Mouse (Mus musculus) embryo, embryonic 11.5 days (tissue): ENCODE measurements around the gene BC107364.
"Not testable (repeated sequence)": the region's sequence is repeated elsewhere in the genome, so short reads cannot be mapped to it uniquely, and the experiment has no call there.

Experiments used
- DNase-seq: peaks from one replicate; pipeline ENCODE4 v3.0.0-alpha.2; 2012; ENCODE audit warnings: low read depth, low spot score

The BC107364 gene

DNA sequence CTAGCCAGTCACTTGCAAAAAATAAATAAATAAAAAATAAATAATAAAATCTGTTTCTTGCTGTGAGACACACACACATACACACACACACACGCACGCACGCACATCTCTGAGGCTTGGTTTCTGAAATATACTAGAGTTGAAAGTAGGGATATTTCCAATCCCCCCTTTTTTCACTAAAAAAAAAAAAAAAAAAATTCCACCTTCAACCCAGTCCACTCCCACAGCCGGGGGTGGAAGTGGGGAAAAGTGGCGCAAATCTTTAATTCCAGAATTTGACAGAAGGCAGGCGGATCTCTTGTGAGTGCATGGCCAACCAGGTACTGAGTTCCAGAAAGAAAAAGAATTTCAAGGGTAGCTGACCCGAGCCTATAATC is 37.2 kb downstream of the BC107364 start:
- no peak for DNase-seq

DNA sequence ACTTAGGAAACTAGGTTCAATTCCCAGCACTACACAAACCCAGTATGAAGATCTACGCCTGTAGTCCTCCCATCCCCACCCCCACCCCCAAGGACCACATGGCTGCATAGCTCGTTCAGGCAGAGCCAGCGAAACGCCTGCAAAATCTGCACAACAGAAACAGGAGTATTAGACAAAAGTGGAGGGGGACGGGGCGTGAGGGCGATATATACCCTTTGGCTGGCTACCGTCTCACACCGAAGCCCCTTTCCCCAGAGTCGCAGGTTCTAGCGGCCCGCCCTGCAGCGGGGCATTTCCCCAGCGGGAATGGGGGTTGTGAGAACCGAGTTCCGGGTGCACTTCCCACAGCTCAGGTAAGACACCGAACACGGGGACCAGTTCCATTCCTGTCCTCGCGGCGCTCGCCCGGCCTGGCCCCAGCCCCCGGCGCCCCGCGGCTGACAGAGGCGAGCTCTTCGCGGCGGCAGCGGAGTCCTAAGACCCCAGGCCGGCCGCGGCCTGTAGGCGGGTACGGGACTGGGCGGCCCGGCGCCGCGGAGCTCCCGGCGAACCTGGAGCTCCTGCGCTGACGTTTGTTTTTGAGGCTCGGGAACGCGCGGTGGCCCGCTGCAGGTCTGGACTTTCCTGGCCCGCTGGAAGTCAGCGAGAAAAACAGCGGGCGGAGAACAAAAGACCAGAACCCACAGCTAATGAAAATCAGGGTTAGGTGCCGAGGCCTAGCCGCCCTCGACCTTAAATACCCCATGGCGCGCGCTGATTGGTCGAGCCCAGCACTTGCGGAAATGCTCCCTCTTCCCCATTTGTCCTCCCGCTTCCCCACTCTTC is 37.8 kb downstream of the BC107364 start:
- DNase-seq = peak; percentile 87

- DNase-seq = no peak
These were observed 38.5 kb downstream of the BC107364 start for GRCm38 (mm10) chr3:96413581-96414125.

DNA sequence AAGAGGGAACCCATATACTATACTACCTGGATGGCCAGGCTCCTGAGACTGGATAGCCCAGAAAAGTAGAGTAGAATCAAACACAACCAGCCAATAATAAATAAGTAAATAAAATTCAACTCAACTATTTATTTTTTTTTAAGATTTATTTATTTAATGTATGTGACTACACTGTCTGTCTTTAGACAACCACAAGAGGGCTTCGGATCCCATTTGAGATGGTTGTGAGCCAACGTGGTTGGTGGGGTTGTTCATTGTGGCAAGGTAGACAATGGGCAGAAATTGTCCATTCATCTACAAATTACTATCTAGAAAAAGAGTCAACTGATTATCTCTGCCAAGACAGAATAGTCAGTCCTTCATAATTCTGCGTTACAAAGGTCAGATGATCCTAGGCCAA is 40.3 kb downstream of the BC107364 start:
- no peak for DNase-seq

DNA sequence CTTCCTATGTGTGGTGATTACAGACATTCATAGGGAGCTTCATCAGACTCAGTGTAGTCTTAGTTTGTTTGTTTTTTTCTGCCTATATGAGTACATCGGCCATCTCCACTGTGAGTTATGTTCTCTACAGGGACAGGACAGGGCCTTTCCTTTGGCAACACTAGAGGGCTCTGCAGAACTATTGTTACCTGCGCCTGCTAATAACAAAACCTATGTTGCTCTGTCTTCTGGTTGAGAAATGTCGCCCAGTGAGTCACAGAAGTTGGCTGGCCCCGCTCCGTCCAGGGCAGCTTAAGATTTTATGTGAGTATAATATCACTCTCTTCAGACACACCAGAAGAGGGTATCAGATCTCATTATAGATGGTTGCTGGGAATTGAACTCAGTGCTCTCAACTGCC is 41.1 kb downstream of the BC107364 start:
- no peak for DNase-seq

DNA sequence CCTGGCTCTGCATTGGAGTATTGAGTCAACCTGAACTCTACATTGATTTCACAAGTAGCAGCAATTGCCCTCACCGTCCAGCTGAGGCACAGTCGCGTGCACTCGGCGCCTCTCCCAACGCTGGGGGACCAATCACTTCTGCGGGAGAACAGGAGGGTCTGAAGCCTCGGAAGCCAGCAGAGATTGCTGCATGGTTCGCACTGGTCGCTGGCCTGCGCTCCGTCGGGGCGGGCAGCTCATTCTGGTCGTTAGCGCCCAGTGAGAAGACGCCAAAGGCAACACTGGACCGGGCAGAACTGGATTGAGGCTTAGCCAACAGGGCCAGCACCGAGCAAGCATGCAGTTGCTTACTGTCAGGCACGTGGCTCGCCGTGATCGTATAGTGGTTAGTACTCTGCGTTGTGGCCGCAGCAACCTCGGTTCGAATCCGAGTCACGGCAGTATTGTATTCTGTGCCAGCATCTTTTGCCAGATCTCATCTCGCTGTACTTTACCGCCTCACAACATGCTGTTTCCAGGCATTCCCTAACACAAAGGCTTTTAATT is 42.3 kb downstream of the BC107364 start:
- DNase-seq = peak; percentile 11

DNA sequence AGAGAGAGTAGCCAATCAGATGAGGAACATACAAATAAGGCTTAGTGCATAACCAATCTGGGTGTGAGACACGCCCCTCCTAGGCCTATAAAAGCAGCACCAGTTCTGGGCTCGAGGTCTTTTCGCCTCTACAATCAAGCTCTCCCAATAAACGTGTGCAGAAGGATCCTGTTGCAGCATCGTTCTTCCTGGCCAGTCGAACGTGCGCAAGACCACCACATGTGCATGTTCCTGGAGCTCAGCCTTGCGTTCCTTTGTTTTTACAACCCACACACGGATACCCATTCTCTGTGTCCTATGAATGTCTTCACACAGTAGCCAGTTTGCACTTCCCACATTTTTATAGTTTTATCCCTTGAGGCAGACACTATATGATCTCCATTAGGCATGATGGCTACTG is 44.0 kb downstream of the BC107364 start:
- not testable (repeated sequence) for DNase-seq

GRCm38 (mm10) chr3:96405541-96406503 is 46.3 kb downstream of the BC107364 start:
- no peak for DNase-seq

GRCm38 (mm10) chr3:96405004-96405403 is 47.1 kb downstream of the BC107364 start:
- DNase-seq = no peak

GRCm38 (mm10) chr3:96404450-96404849 is 47.7 kb downstream of the BC107364 start:
- no peak for DNase-seq

- DNase-seq = no peak
These were observed 49.1 kb downstream of the BC107364 start for GRCm38 (mm10) chr3:96403016-96403415.

DNA sequence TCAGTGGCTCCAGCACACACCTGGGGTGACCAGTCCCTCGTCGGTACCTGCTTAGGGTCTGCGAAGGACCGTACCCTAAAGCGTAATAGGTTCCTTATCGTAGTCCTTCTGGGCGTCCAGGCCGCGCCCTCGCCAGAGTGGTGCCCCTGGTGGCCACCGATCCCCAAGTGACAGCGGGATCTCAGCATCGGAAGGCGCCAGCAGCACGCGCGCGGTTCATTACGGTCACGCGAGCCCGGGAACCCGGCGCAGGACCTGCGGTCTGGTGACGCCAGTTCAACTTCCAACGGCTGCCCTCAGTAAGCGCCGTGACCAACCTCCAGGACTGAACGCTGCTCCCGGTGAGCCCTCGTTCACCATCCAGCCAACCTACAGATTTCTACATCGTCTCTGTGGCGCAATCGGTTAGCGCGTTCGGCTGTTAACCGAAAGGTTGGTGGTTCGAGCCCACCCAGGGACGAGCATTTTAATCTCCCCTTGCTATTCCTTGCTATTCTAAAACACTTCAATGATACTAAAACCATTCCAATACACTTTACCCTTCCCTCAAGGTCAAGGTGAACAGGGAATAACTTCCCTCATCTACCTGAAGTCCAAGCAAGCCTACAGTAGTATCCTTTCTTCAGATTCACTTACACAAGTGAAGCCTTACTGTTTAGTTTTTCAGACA is 50.1 kb downstream of the BC107364 start:
- peak; percentile 56 for DNase-seq

- no peak for DNase-seq
These were observed 50.7 kb downstream of the BC107364 start for GRCm38 (mm10) chr3:96401474-96401831.

GRCm38 (mm10) chr3:96398911-96399310 is 53.2 kb downstream of the BC107364 start:
- DNase-seq = peak; percentile 41

- no peak for DNase-seq
These were observed 55.2 kb downstream of the BC107364 start for GRCm38 (mm10) chr3:96396857-96397256.

DNA sequence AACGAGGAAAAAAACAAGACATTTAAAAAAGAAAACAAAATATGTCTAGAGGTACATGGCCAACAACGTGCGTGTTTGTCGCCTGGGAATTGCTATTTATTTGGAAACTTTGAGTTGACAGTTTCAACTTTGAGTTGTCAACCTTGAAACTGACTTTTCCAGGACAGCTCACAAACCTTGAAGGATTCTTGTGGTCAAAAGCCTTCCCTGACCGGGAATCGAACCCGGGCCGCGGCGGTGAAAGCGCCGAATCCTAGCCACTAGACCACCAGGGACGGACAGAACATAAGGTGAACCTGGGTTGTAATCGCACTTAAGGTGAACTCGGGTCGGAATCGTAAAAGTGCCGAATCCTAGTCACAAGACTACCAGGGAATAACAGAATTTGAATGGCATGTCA is 64.9 kb downstream of the BC107364 start:
- DNase-seq = not testable (repeated sequence)
